21 mouse cellular contexts compared by ENCODE assay signal in the genomic region with DNA sequence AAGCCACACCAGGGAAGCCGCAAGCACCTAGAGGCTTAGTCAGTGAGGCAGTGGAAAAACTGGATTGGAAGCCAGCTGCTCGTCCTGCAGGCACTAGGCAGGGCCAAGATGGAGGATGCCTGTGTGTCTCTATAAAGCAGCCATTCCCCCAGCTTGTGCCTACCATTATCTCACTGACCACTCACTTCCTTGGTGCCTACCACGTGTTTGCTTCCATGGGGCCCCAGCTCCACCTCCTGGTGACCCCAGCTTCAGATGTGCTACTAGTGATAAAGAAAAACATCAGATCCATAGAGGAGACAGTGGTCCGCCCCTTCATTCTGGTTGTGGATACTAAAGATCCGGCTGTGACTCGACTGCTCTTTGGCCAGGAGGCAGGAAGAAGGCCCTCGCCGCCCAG. TPM values are rescaled to one million over a fixed set of nuclear protein-coding genes. Genes with fewer than 3 reads are reported as not detected.
DNase-seq lines count a peak whose midpoint lies in the region; ATAC-seq and TF ChIP-seq lines count a peak whose summit lies in the region.
"Had no signal": no experiment of that assay in that cellular context is flagged by ENCODE, and none has a peak within 500 bp of the region (broad histone marks: within the 10 kb centered on the region; RNA-seq: fewer than 3 reads in every experiment).

No protein-coding gene starts in this region.

- no peak overlapping the region for H3K27ac ChIP-seq in heart, embryonic 12.5 days (ENCODE audit: poor library complexity, severe bottlenecking)
- H3K27ac ChIP-seq in CH12.LX (ENCODE audit: insufficient read depth, low read depth), result no peak overlapping the region
- no peak overlapping the region for H3K27ac ChIP-seq in bone marrow macrophage, adult 2 months (ENCODE audit: insufficient read depth, low read depth, low read length)
- H3K27ac ChIP-seq in liver, embryonic 14.5 days, result no peak overlapping the region
- H3K27ac ChIP-seq in forebrain, embryonic 15.5 days (replicated peaks), result no peak overlapping the region
- H3K27ac ChIP-seq in forebrain, embryonic 10.5 days, result no peak overlapping the region
- H3K27ac ChIP-seq: embryonic facial prominence, embryonic 10.5 days; hindbrain, embryonic 13.5 days; intestine, embryonic 15.5 days; limb, embryonic 13.5 days; macrophage; midbrain, embryonic 15.5 days had no signal

- dilution Hi-C loops in CH12.LX (cut with MboI; ENCODE audit: extremely low pct_ligation_motif_present, extremely low pct_unique_long_range_greater_than_20kb, low sequenced_read_pairs), result no loop called here

- in situ Hi-C loops in CH12.LX (cut with MboI; ENCODE audit: low pct_ligation_motif_present, low pct_unique_long_range_greater_than_20kb, low sequenced_read_pairs), result no loop called here

- ATAC-seq in heart, embryonic 12.5 days (ENCODE audit: insufficient number of reproducible peaks, low FRiP score), result no peak
- ATAC-seq in liver, embryonic 14.5 days (ENCODE audit: insufficient read depth), result peak; percentile 8; the same call in 1 of the 2 replicates
- ATAC-seq in frontal cortex, adult (ENCODE audit: low TSS enrichment), result no peak
- no peak for ATAC-seq in forebrain, embryonic 15.5 days (replicated peaks)
- ATAC-seq: forebrain, embryonic 14.5 days; intestine, embryonic 15.5 days; midbrain, embryonic 15.5 days had no signal

- DNase-seq in heart, postnatal 4 days, result no peak
- peak; percentile 13 for DNase-seq in CH12.LX (ENCODE audit: extremely low read depth)
- peak in 2 of 3 experiments; percentile 18 to 26 for DNase-seq in liver, embryonic 14.5 days (ENCODE audit: low read depth in 3 of 3, low spot score in 3 of 3)
- no peak for DNase-seq in forebrain, embryonic 10.5 days (ENCODE audit: extremely low spot score, low spot score)
- DNase-seq: adrenal gland, postnatal 14 days; cerebellum, adult 18-20 months; gastrocnemius, postnatal 25 days; heart, postnatal 10 days; kidney, postnatal 10 days; thymus, postnatal 14 days had no signal

- WGBS in heart, embryonic 12.5 days, result 71% methylated on average over 8 of the region's 8 CpGs
- 47% methylated on average over 8 of the region's 8 CpGs for WGBS in liver, embryonic 14.5 days (ENCODE audit: insufficient replicate concordance)
- 88% methylated on average over 8 of the region's 8 CpGs for WGBS in forebrain, embryonic 15.5 days
- 85% methylated on average over 8 of the region's 8 CpGs for WGBS in forebrain, embryonic 10.5 days

- H3K9me3 ChIP-seq in heart, embryonic 12.5 days (replicated peaks), result no peaks in the 10 kb centered on the region
- no peaks in the 10 kb centered on the region for H3K9me3 ChIP-seq in CH12.LX (replicated peaks; ENCODE audit: low read length)
- H3K9me3 ChIP-seq in liver, embryonic 14.5 days (ENCODE audit: control insufficient read depth, low read length), result no peaks in the 10 kb centered on the region
- H3K9me3 ChIP-seq in forebrain, embryonic 15.5 days, result no peaks in the 10 kb centered on the region
- H3K9me3 ChIP-seq in forebrain, embryonic 10.5 days, result no peaks in the 10 kb centered on the region
- H3K9me3 ChIP-seq: embryonic facial prominence, embryonic 10.5 days; hindbrain, embryonic 13.5 days; intestine, embryonic 15.5 days; limb, embryonic 13.5 days; midbrain, embryonic 15.5 days had no signal

- H3K4me1 ChIP-seq in heart, embryonic 12.5 days (replicated peaks), result peaks cover 15% of the 10 kb centered on the region
- H3K4me1 ChIP-seq in CH12.LX (ENCODE audit: control insufficient read depth in 1 of 2, insufficient read depth in 2 of 2), result peaks cover 11 to 25% of the 10 kb centered on the region in 2 experiments
- H3K4me1 ChIP-seq in bone marrow macrophage, adult 2 months (ENCODE audit: control insufficient read depth, insufficient read depth, low read length), result peaks cover 24% of the 10 kb centered on the region
- H3K4me1 ChIP-seq in liver, embryonic 14.5 days (replicated peaks; ENCODE audit: control insufficient read depth in 2 of 2, insufficient read depth in 2 of 2, low read length in 1 of 2), result peaks cover 5 to 19% of the 10 kb centered on the region in 2 experiments; a peak in 3 of 4 replicates
- H3K4me1 ChIP-seq in forebrain, embryonic 15.5 days, result peaks cover 21% of the 10 kb centered on the region
- peaks cover 27% of the 10 kb centered on the region for H3K4me1 ChIP-seq in forebrain, embryonic 10.5 days

- no peak for TF ChIP-seq EP300 in CH12.LX (IDR thresholded peaks at IDR 0.05; ENCODE audit: low read length)
- TF ChIP-seq EP300 in liver, embryonic 14.5 days (IDR thresholded peaks at IDR 0.05; ENCODE audit: low read depth), result no peak

- H3K4me3 ChIP-seq in heart, embryonic 12.5 days, result no peak overlapping the region
- H3K4me3 ChIP-seq in CH12.LX (replicated peaks in 1 of 3; ENCODE audit: low read depth in 2 of 3, low read length in 2 of 3, poor library complexity in 1 of 3), result peak overlapping the region in 1 of 3 experiments; percentile 92
- H3K4me3 ChIP-seq in bone marrow macrophage, adult 2 months (ENCODE audit: insufficient read depth, low read length), result peak overlapping the region; percentile 14; the same call in 1 of the 2 replicates
- H3K4me3 ChIP-seq in liver, embryonic 14.5 days (ENCODE audit: insufficient read depth in 1 of 2, low read depth in 2 of 2, low read length in 2 of 2), result peak overlapping the region; percentile 15 to 80; a peak in 3 of 4 replicates
- no peak overlapping the region for H3K4me3 ChIP-seq in forebrain, embryonic 15.5 days
- no peak overlapping the region for H3K4me3 ChIP-seq in forebrain, embryonic 10.5 days

- peaks cover 34% of the 10 kb centered on the region for H3K36me3 ChIP-seq in heart, embryonic 12.5 days
- H3K36me3 ChIP-seq in CH12.LX (replicated peaks in 1 of 2; ENCODE audit: control insufficient read depth in 1 of 2, insufficient read depth in 1 of 2, low read length in 1 of 2), result peaks cover 26 to 45% of the 10 kb centered on the region in 2 experiments
- peaks cover 24% of the 10 kb centered on the region for H3K36me3 ChIP-seq in liver, embryonic 14.5 days (replicated peaks; ENCODE audit: control insufficient read depth, insufficient read depth, low read depth)
- H3K36me3 ChIP-seq in forebrain, embryonic 15.5 days, result peaks cover 31% of the 10 kb centered on the region
- H3K36me3 ChIP-seq in forebrain, embryonic 10.5 days (replicated peaks), result peaks cover 36% of the 10 kb centered on the region

- no peaks in the 10 kb centered on the region for H3K27me3 ChIP-seq in heart, embryonic 12.5 days (replicated peaks)
- H3K27me3 ChIP-seq in CH12.LX (replicated peaks), result no peaks in the 10 kb centered on the region
- H3K27me3 ChIP-seq in liver, embryonic 14.5 days (ENCODE audit: control insufficient read depth, insufficient read depth, low read length), result no peaks in the 10 kb centered on the region
- no peaks in the 10 kb centered on the region for H3K27me3 ChIP-seq in forebrain, embryonic 15.5 days
- no peaks in the 10 kb centered on the region for H3K27me3 ChIP-seq in forebrain, embryonic 10.5 days (ENCODE audit: poor library complexity, severe bottlenecking)
- H3K27me3 ChIP-seq: hindbrain, embryonic 13.5 days; intestine, embryonic 15.5 days; limb, embryonic 13.5 days; midbrain, embryonic 15.5 days had no signal

- TF ChIP-seq RAD21 in CH12.LX (IDR thresholded peaks at IDR 0.05; ENCODE audit: low read depth, low read length), result no peak

- H3K4me2 ChIP-seq in heart, embryonic 12.5 days, result 0 out of 2 replicates have a peak overlapping the region, but pooled peaks have one; percentile 95
- no peak overlapping the region for H3K4me2 ChIP-seq in CH12.LX (ENCODE audit: insufficient read depth, low read depth, poor library complexity, severe bottlenecking)
- peak overlapping the region; percentile 70 for H3K4me2 ChIP-seq in liver, embryonic 14.5 days (ENCODE audit: low read depth)
- no peak overlapping the region for H3K4me2 ChIP-seq in forebrain, embryonic 15.5 days (replicated peaks)

- peaks cover 31% of the 10 kb centered on the region for H3K79me2 ChIP-seq in CH12.LX (replicated peaks; ENCODE audit: control insufficient read depth, extremely low read depth, insufficient read depth, poor library complexity, severe bottlenecking)

- no peak for TF ChIP-seq CTCF in CH12.LX (conservative IDR thresholded peaks at IDR 0.05 in 1 of 2, IDR thresholded peaks at IDR 0.05 in 1 of 2; ENCODE audit: low read depth in 2 of 2, low read length in 2 of 2)
- no peak for TF ChIP-seq CTCF in bone marrow macrophage, adult 2 months (IDR thresholded peaks at IDR 0.05; ENCODE audit: low read depth, low read length)
- no peak for TF ChIP-seq CTCF in liver, embryonic 14.5 days (IDR thresholded peaks at IDR 0.05; ENCODE audit: low read depth)

- H3K9ac ChIP-seq in heart, embryonic 12.5 days, result no peak overlapping the region
- H3K9ac ChIP-seq in CH12.LX (ENCODE audit: insufficient read depth, low read depth), result peak overlapping the region; percentile 13; the same call in 1 of the 2 replicates
- H3K9ac ChIP-seq in liver, embryonic 14.5 days (replicated peaks), result no peak overlapping the region
- H3K9ac ChIP-seq in forebrain, embryonic 15.5 days (replicated peaks), result no peak overlapping the region
- H3K9ac ChIP-seq: midbrain, embryonic 15.5 days had no signal

- TF ChIP-seq POLR2A in CH12.LX (IDR thresholded peaks at IDR 0.05; ENCODE audit: low read depth, low read length), result no peak
- TF ChIP-seq POLR2A in bone marrow macrophage, adult 2 months (IDR thresholded peaks at IDR 0.05; ENCODE audit: borderline replicate concordance, low read depth, low read length), result no peak

TF ChIP-seq in CH12.LX, 34 proteins besides CTCF, POLR2A, EP300 and RAD21 (continues in another document):
- no peak for TF ChIP-seq MAFK (IDR thresholded peaks at IDR 0.05; ENCODE audit: insufficient replicate concordance, low read length)
- no peak for TF ChIP-seq ZNF384 (IDR thresholded peaks at IDR 0.05; ENCODE audit: low read depth, low read length)
- TF ChIP-seq SIN3A (IDR thresholded peaks at IDR 0.05; ENCODE audit: low read length), result peak; percentile 29; the same call in 1 of the 2 replicates
- TF ChIP-seq SMC3 (IDR thresholded peaks at IDR 0.05; ENCODE audit: low read depth, low read length), result no peak
- TF ChIP-seq HCFC1 (IDR thresholded peaks at IDR 0.05; ENCODE audit: low read depth, low read length), result no peak
- TF ChIP-seq ZC3H11A (IDR thresholded peaks at IDR 0.05; ENCODE audit: low read depth, low read length), result no peak
- TF ChIP-seq CHD2 (IDR thresholded peaks at IDR 0.05; ENCODE audit: low read length), result no peak

RNA-seq across cellular contexts. Expression of a gene that starts 2.9 kb away (rescaled TPM):
- polyA plus RNA-seq in heart, embryonic 12.5 days (2016; fragmentation: Nextera tagmentation; extraction: Ambion mirVana), result 16.0 and 17.1 TPM in 2 replicates
- total RNA-seq in heart, postnatal 4 days (2021), result 10 to 100 TPM in 1 of 2 experiments, 1 to 10 TPM in 1; 9.5 to 10.8 TPM
- total RNA-seq in CH12.LX (2012; rRNA removed), result 11.9 and 13.9 TPM in 2 replicates
- total RNA-seq in CH12.LX (2014; rRNA removed), result 16.1 and 16.9 TPM in 2 replicates
- 21.1 and 22.2 TPM in 2 replicates for polyA plus RNA-seq in CH12.LX (2012; ENCODE audit: insufficient read length, low read depth)
- 25.5 and 29.4 TPM in 2 replicates for polyA plus RNA-seq in bone marrow macrophage, adult 2 months (2012; ENCODE audit: insufficient read depth, insufficient read length, missing spikeins)
- polyA plus RNA-seq in liver, embryonic 14.5 days (2012; rRNA removed), result 5.4 and 7.2 TPM in 2 replicates
- 10.2 and 10.4 TPM in 2 replicates for polyA plus RNA-seq in liver, embryonic 14.5 days (2014; fragmentation: Nextera tagmentation; extraction: Ambion mirVana)
- 17.7 and 17.9 TPM in 2 replicates for polyA plus RNA-seq in forebrain, embryonic 15.5 days (2015; fragmentation: Nextera tagmentation; extraction: Ambion mirVana)
- 15.5 and 16.3 TPM in 2 replicates for polyA plus RNA-seq in forebrain, embryonic 10.5 days (2016; fragmentation: Nextera tagmentation; extraction: Ambion mirVana)

Comparison
In these comparisons a context has a peak if more than half of its experiments do, and no peak if none do; other contexts are left out.
1. H3K4me2 ChIP-seq: peak in heart, embryonic 12.5 days (single experiment) and liver, embryonic 14.5 days (single experiment); none in CH12.LX (single experiment) and forebrain, embryonic 15.5 days (single experiment).
2. H3K4me3 ChIP-seq: peak in bone marrow macrophage, adult 2 months (single experiment) and liver, embryonic 14.5 days (2 of 2); none in heart, embryonic 12.5 days (single experiment), forebrain, embryonic 15.5 days (single experiment) and forebrain, embryonic 10.5 days (single experiment).
3. DNase-seq: peak in CH12.LX (single experiment) and liver, embryonic 14.5 days (2 of 3); none in heart, postnatal 4 days (single experiment) and forebrain, embryonic 10.5 days (single experiment).